Mouse (Mus musculus) olfactory bulb, adult 2 months (tissue): ENCODE measurements around the gene Paxx.

Experiments
- CTCF ChIP-seq: fragments of 200-500 bp; IDR thresholded peaks from 2 replicates; pipeline ENCODE4 v1.5.1; 2012; ENCODE audit warnings: low read depth, mild to moderate bottlenecking, low read length, moderate library complexity; ENCODE audit not compliant: insufficient read depth
- POLR2A ChIP-seq: fragments of 200-500 bp; IDR thresholded peaks from 2 replicates; pipeline ENCODE4 v1.6.1; 2012; ENCODE audit warnings: mild to moderate bottlenecking, low read depth, low read length, moderate library complexity; ENCODE audit not compliant: insufficient read depth

DNA sequence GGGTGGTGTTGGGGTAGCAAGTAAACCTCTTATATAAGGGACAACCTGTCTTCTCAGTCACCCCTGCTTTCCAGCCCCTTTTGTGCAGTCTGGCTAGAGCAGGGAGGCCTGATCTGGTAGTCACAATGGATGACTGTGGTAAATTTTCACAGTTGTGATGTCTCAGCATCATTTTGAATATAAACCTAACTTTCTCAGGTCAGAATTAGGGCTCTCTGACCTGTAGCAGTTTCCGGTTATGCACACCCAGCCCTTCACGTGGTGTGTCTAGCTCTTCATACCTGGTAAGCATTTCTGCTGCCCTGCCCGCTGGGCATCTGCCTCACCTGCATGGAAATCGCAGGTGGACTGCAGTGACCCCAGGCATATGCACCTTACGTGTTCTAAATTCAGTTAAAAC lies 33.6 kb downstream of the Paxx start:
- TF ChIP-seq CTCF (no peak), POLR2A (no peak)
